Mouse (Mus musculus): ENCODE measurements around the gene Cux1.

The Cux1 gene

GRCm38 (mm10) chr5:136566001-136566811 is 1.1 kb downstream of the Cux1 start:
- peak; percentile 74 to 83 for DNase-seq

GRCm38 (mm10) chr5:136565311-136565811 is 1.9 kb downstream of the Cux1 start:
- DNase-seq: peak; percentile 42 to 53

GRCm38 (mm10) chr5:136564613-136565299 is 2.5 kb downstream of the Cux1 start:
- DNase-seq: peak in 1 of 2 experiments; percentile 28

- DNase-seq: no peak
These were observed 3.3 kb downstream of the Cux1 start for GRCm38 (mm10) chr5:136563996-136564395.

- DNase-seq: no peak
These were observed 4.2 kb downstream of the Cux1 start for GRCm38 (mm10) chr5:136563104-136563503.

GRCm38 (mm10) chr5:136562212-136562611 is 5.1 kb downstream of the Cux1 start:
- DNase-seq: no peak

GRCm38 (mm10) chr5:136561641-136562040 is 5.6 kb downstream of the Cux1 start:
- no peak for DNase-seq

GRCm38 (mm10) chr5:136560656-136561055 is 6.6 kb downstream of the Cux1 start:
- DNase-seq: no peak

GRCm38 (mm10) chr5:136557446-136557845 is 9.8 kb downstream of the Cux1 start:
- DNase-seq: no peak

GRCm38 (mm10) chr5:136556328-136557262 is 10.7 kb downstream of the Cux1 start:
- DNase-seq: no peak

GRCm38 (mm10) chr5:136555703-136556102 is 11.6 kb downstream of the Cux1 start:
- DNase-seq: peak; percentile 84 to 91

- no peak for DNase-seq
These were observed 14.5 kb downstream of the Cux1 start for GRCm38 (mm10) chr5:136552832-136553231.

- DNase-seq: no peak
These were observed 15.2 kb downstream of the Cux1 start for GRCm38 (mm10) chr5:136552093-136552492.

- peak; percentile 50 to 68 for DNase-seq
These were observed 15.7 kb downstream of the Cux1 start for GRCm38 (mm10) chr5:136551571-136551970.

GRCm38 (mm10) chr5:136550726-136551125 is 16.6 kb downstream of the Cux1 start:
- no peak for DNase-seq

GRCm38 (mm10) chr5:136548776-136549175 is 18.5 kb downstream of the Cux1 start:
- no peak for DNase-seq

GRCm38 (mm10) chr5:136545061-136545460 is 22.2 kb downstream of the Cux1 start:
- no peak for DNase-seq

- no peak for DNase-seq
These were observed 24.1 kb downstream of the Cux1 start for GRCm38 (mm10) chr5:136543171-136543570.

GRCm38 (mm10) chr5:136540952-136541351 is 26.3 kb downstream of the Cux1 start:
- peak; percentile 63 to 74 for DNase-seq

GRCm38 (mm10) chr5:136540055-136540838 is 27.0 kb downstream of the Cux1 start:
- DNase-seq: no peak

- no peak for DNase-seq
These were observed 30.5 kb downstream of the Cux1 start for GRCm38 (mm10) chr5:136536753-136537152.

Data from lung, postnatal 4 days (tissue).